Comparison of ENCODE assay signal across 13 mouse cellular contexts in genomic region chr5:142039236-142039635, GRCm38 (mm10).
"Had no signal": no experiment of that assay in that cellular context is flagged by ENCODE, and none has a peak within 500 bp of the region (broad histone marks: within the 10 kb centered on the region; RNA-seq: fewer than 3 reads in every experiment).

No protein-coding gene starts in this region.

- H3K36me3 ChIP-seq: limb, embryonic 12.5 days; liver, embryonic 13.5 days; lung, embryonic 15.5 days had no signal

- H3K27me3 ChIP-seq: limb, embryonic 12.5 days; liver, embryonic 13.5 days; lung, embryonic 15.5 days; megakaryocyte, embryonic 14.5 days had no signal

- DNase-seq: kidney, adult 11 months; kidney, adult 9 months; kidney, postnatal 36 days; liver; liver, embryonic 13.5 days; lung, postnatal 14 days; right cerebral cortex, postnatal 25 days had no signal

- H3K4me3 ChIP-seq: limb, embryonic 12.5 days; liver, embryonic 13.5 days; lung, embryonic 15.5 days; megakaryocyte, embryonic 14.5 days had no signal

- H3K27ac ChIP-seq: kidney, postnatal 0 days; limb, embryonic 12.5 days; liver, embryonic 13.5 days; lung, embryonic 15.5 days; macrophage had no signal

- ATAC-seq: midbrain, embryonic 16.5 days had no signal

- H3K4me1 ChIP-seq: liver, embryonic 13.5 days; lung, embryonic 15.5 days; megakaryocyte, embryonic 14.5 days had no signal
